Mouse (Mus musculus) erythroblast, embryonic 14.5 days (primary cell): ENCODE measurements at regions not wholly inside any gene's neighbourhood (a gene's known extent, or its start where the extent isn't known, plus 50 kb on each side); places are given as distances from the start of the nearest gene placed in this dataset.

Source experiments
- GATA1 ChIP-seq: IDR thresholded peaks from 2 replicates; pipeline ENCODE4 v1.6.1; 2012; ENCODE audit warnings: low read length, inconsistent platforms, mixed read lengths
- TAL1 ChIP-seq: IDR thresholded peaks from 3 replicates; pipeline ENCODE4 v1.6.1; 2012; ENCODE audit warnings: low read length, inconsistent platforms, mixed read lengths

DNA sequence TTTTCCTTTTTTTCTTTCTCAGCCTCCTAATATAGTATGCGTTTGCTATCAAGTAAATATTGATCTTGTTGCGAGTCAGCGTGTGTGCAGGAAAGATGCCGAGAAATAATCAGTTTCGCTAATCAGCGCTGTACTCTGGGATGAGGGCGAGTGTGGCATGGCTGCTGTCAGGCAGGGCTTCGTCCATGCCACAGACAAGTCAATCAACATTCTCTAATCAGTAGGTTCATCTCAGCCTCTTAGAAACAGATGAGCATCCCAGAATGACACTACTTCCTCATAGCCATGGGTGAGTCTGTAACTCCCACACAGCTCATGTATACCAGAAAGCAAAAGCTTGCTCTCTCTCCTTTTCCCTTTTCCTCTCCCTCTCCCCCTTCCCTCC, 199.8 kb downstream of the En1 start:
- TF ChIP-seq TAL1 = no peak
- no peak for TF ChIP-seq GATA1
